Mouse (Mus musculus) E14TG2a.4 (cell line): ENCODE results near the gene Actr1a.

Experiments
- H3K27me3 ChIP-seq: 2 replicates; pipeline ENCODE4 v1.6.1; 2014; ENCODE audit warnings: low read length, control low read depth; ENCODE audit not compliant: insufficient read depth
- H3K36me3 ChIP-seq: 2 replicates; pipeline ENCODE4 v1.6.1; 2014; ENCODE audit warnings: low read length, control low read depth; ENCODE audit not compliant: insufficient read depth
- H3K4me1 ChIP-seq: replicated peaks from 2 replicates; pipeline ENCODE4 v1.6.1; 2014; ENCODE audit warnings: low read depth, low read length, control low read depth
- H3K4me3 ChIP-seq: replicated peaks from 2 replicates; pipeline ENCODE4 v1.5.1; 2014; ENCODE audit warnings: mild to moderate bottlenecking, low read length
- H3K9me3 ChIP-seq: 2 replicates; pipeline ENCODE4 v1.6.1; 2014; ENCODE audit warnings: low read length, control low read depth
- CTCF ChIP-seq: conservative IDR thresholded peaks from 2 replicates; pipeline ENCODE4 v1.5.1; 2014; ENCODE audit warnings: low read length
- NANOG ChIP-seq: IDR thresholded peaks from 2 replicates; pipeline ENCODE4 v1.6.1; 2014; ENCODE audit warnings: borderline replicate concordance, low read length, mixed read lengths
- POU5F1 ChIP-seq: IDR thresholded peaks from 2 replicates; pipeline ENCODE4 v1.6.1; 2014; ENCODE audit warnings: low read length, borderline replicate concordance

Gene Actr1a

GRCm38 (mm10) chr19:46375489-46375888, 20.1 kb downstream of the Actr1a start:
- H3K27me3 ChIP-seq, result no peaks in the 10 kb centered on the region
- peaks cover 23% of the 10 kb centered on the region for H3K4me1 ChIP-seq
- no peak overlapping the region for H3K4me3 ChIP-seq
- peaks cover 72% of the 10 kb centered on the region for H3K36me3 ChIP-seq
- H3K9me3 ChIP-seq, result no peaks in the 10 kb centered on the region
- TF ChIP-seq CTCF (no peak), POU5F1 (no peak), NANOG (no peak)

GRCm38 (mm10) chr19:46374477-46375088, 21.0 kb downstream of the Actr1a start:
- H3K9me3 ChIP-seq, result no peaks in the 10 kb centered on the region
- no peaks in the 10 kb centered on the region for H3K27me3 ChIP-seq
- peak overlapping the region; percentile 68 for H3K4me3 ChIP-seq
- no peak for TF ChIP-seq POU5F1
- TF ChIP-seq NANOG, result no peak
- TF ChIP-seq CTCF, result no peak
- H3K4me1 ChIP-seq, result peaks cover 23% of the 10 kb centered on the region
- H3K36me3 ChIP-seq, result peaks cover 63% of the 10 kb centered on the region

- Histone ChIP-seq H3K36me3 (peaks cover 41% of the 10 kb centered on the region), H3K9me3 (no peaks in the 10 kb centered on the region), H3K4me1 (peaks cover 14% of the 10 kb centered on the region), H3K4me3 (no peak overlapping the region), H3K27me3 (no peaks in the 10 kb centered on the region)
- TF ChIP-seq POU5F1, result no peak
- no peak for TF ChIP-seq NANOG
- TF ChIP-seq CTCF, result peak; percentile 39
These were observed 26.3 kb downstream of the Actr1a start for GRCm38 (mm10) chr19:46369204-46369603.

GRCm38 (mm10) chr19:46367798-46368590, 27.6 kb downstream of the Actr1a start:
- H3K9me3 ChIP-seq, result no peaks in the 10 kb centered on the region
- peaks cover 19% of the 10 kb centered on the region for H3K4me1 ChIP-seq
- no peak for TF ChIP-seq NANOG
- TF ChIP-seq CTCF, result no peak
- no peak for TF ChIP-seq POU5F1
- H3K4me3 ChIP-seq, result no peak overlapping the region
- no peaks in the 10 kb centered on the region for H3K27me3 ChIP-seq
- H3K36me3 ChIP-seq, result peaks cover 36% of the 10 kb centered on the region

- peaks cover 16% of the 10 kb centered on the region; the same call in 1 of the 2 replicates for H3K36me3 ChIP-seq
- no peaks in the 10 kb centered on the region for H3K27me3 ChIP-seq
- peaks cover 52% of the 10 kb centered on the region for H3K4me1 ChIP-seq
- TF ChIP-seq POU5F1 (no peak), NANOG (no peak), CTCF (no peak)
- H3K9me3 ChIP-seq, result no peaks in the 10 kb centered on the region
- H3K4me3 ChIP-seq, result peak overlapping the region; percentile 41
These were observed 32.1 kb downstream of the Actr1a start for GRCm38 (mm10) chr19:46363294-46364009.

GRCm38 (mm10) chr19:46362104-46362503, 33.4 kb downstream of the Actr1a start:
- no peak for TF ChIP-seq CTCF
- TF ChIP-seq NANOG, result no peak
- TF ChIP-seq POU5F1, result no peak
- Histone ChIP-seq H3K4me3 (no peak overlapping the region), H3K4me1 (peaks cover 54% of the 10 kb centered on the region), H3K36me3 (peaks cover 7% of the 10 kb centered on the region; the same call in 1 of the 2 replicates), H3K27me3 (0 out of 2 replicates have a peak, but pooled peaks cover 2% of the 10 kb centered on the region), H3K9me3 (no peaks in the 10 kb centered on the region)

- Histone ChIP-seq H3K4me1 (peaks cover 58% of the 10 kb centered on the region), H3K36me3 (peaks cover 4% of the 10 kb centered on the region; the same call in 1 of the 2 replicates), H3K27me3 (peaks cover 7% of the 10 kb centered on the region; the same call in 1 of the 2 replicates), H3K4me3 (peak overlapping the region; percentile 85), H3K9me3 (no peaks in the 10 kb centered on the region)
- TF ChIP-seq NANOG, result peak; percentile 43; the same call in 1 of the 2 replicates
- TF ChIP-seq CTCF, result no peak
- TF ChIP-seq POU5F1, result no peak
These were observed 37.2 kb downstream of the Actr1a start for GRCm38 (mm10) chr19:46358381-46358780.
